Mouse (Mus musculus) layer of hippocampus, postnatal 10 days (tissue): Measurements from ENCODE around the gene Prrg3. TPM values are rescaled to one million over a fixed set of nuclear protein-coding genes. Genes with fewer than 3 reads are reported as not detected.
A peak's percentile ranks its signal among the peaks of the same experiment; 100 is the strongest.
"Not testable (repeated sequence)": the region's sequence is repeated elsewhere in the genome, so short reads cannot be mapped to it uniquely, and the experiment has no call there.

Experiments used
- DNase-seq, 2 experiments: peaks; one replicate each; pipeline ENCODE4 v3.0.0; 2021; ENCODE audit warnings: low spot score in 2 of 2
- long read RNA-seq: library from polyadenylated mRNA; stranded (forward); transcript quantifications from one replicate; pipeline ENCODE4 v2.0.0, GENCODE M21; 2023
- total RNA-seq, 2 experiments: library from RNA; stranded (reverse); gene quantifications; 2 replicates each; pipeline ENCODE4 v1.2.3; 2021

Gene Prrg3
- 10 to 100 TPM; 24.4 to 24.7 TPM for total RNA-seq
- long read RNA-seq, full-length matches to known transcripts: 3 of 7 reads
- long read RNA-seq, partial matches to known transcripts: 0 of 7 reads
- long read RNA-seq, other reads (novel, unspliced or antisense): 4 of 7 reads

- peak; percentile 33 to 52 for DNase-seq
Measured at GRCm38 (mm10) chrX:71962073-71963051, at the start of gene Prrg3. Prrg3 (plus strand) TSS chrX:71962624.

- DNase-seq: peak; percentile 45 to 56
Measured at GRCm38 (mm10) chrX:71946631-71947030, 15.8 kb upstream of the Prrg3 start.

DNA sequence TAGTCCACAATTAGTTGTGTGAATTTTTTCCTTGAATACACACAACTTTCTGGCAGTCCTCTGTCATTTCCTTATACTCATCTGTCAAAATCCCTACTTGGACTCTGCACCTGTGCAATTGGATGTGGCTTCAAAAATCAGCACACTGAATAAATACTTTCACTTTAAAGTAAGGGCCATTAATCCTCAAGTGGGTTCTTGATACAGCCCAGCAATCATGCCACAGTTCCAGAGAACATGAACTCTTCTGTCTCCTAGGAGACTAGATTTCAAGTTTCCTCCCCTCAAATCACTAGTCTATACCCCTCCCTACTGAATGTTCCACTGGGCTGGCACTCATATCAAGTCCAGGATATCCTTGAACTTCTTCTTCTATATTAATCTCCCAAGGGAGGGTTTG lies 4.1 kb upstream of the Prrg3 start:
- DNase-seq: no peak

DNA sequence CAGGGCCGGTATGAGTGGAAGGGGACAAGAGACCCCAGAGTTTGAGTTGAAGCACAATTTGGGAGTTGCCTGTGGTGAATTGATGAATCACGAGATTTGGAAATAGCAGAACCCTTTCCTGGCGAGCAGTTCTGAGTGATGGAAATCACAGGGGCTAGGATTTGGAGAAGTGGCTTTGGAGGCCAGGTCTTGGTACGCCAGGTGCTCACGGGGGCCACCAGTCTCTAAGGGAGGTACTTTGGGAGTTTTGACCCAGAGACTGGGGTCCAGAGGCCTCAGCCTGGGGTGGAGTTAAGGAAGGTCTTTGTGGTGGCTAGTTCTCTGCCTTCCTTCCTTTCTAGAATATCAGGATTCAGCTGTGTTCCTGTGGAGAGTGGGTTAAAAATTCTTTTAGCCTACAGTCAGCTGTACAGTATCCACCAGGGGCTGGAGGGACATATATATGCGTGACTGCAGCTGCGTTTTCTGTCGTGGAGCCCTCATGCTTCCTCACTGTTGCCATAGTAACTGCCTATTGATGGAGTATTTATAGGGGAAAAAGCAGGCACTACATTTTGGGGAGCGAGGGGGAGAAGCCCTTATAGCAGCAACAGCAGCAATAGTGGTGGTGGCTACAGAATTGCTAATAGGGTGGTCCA lies 970 bp downstream of the Prrg3 start:
- no peak for DNase-seq

GRCm38 (mm10) chrX:71968216-71968615 lies 5.8 kb downstream of the Prrg3 start:
- no peak for DNase-seq

GRCm38 (mm10) chrX:71968816-71969215 lies 6.4 kb downstream of the Prrg3 start:
- DNase-seq: no peak

DNA sequence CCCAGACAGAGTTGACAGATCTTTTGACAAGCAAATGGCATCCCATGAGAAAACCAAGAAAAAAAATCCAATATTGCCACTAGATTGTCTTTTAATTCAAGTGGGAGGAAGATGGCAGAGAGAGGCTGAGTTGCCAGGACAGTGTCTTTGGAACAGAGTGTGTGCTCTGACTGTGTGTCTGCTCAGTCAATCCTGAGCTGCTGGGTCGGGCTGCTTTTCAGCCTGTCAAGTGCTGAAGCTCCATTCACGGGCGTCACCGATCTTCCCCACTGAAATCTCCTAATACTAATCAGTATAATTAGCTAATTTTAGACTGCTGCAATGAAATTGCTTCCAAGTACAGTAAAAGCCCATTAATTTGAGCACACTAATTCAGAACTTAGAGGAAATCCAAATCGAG lies 8.9 kb downstream of the Prrg3 start:
- no peak for DNase-seq

DNA sequence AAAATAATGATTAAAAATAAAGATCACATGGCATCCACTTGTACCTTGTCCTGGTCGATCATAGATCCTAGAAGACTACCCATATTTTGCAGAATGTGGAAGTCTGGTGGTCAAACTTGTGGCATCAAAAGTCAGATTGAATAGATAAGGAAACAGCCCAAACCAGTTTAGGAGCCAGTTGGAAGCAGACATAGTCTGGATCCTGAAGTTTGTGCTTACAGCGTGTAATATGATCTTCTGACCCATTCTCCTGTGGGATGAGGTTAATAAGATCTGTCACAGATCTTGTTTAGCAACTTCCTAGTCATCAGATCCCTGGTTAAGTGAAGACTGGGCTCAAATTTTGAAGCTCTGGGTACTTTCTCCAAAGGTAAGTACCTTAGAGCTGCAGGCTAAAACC lies 10.3 kb downstream of the Prrg3 start, which contains the start of gene Fate1:
TSS of gene Fate1 (plus strand) at position 301 of the 400 bp plus-strand sequence.
- DNase-seq: no peak

GRCm38 (mm10) chrX:71977681-71978080 lies 15.3 kb downstream of the Prrg3 start:
- DNase-seq: not testable (repeated sequence)

GRCm38 (mm10) chrX:71980443-71980842 lies 18.0 kb downstream of the Prrg3 start:
- DNase-seq: no peak

- DNase-seq: no peak
Measured at GRCm38 (mm10) chrX:71981322-71981721, 18.9 kb downstream of the Prrg3 start.

DNA sequence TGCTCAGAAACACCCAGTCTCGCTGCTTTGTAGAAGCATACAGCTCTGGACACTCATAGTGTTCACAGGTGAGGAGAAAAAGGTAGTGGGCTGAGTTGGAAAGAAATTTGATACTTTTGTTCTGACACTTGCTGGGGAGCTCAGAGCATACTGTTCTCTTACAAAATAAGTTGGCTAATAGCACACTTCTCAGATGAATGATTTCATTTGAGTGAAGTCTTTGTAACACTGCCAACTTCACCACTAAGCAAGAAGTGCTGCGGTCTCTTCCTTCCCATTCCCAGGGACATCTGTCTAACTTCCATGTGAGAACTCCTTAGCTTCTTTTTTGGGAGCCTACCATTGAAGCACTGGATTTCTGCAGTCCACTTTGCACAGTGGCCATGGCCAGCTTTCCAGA lies 20.8 kb downstream of the Prrg3 start:
- DNase-seq: no peak

GRCm38 (mm10) chrX:71983775-71984174 lies 21.4 kb downstream of the Prrg3 start:
- no peak for DNase-seq

DNA sequence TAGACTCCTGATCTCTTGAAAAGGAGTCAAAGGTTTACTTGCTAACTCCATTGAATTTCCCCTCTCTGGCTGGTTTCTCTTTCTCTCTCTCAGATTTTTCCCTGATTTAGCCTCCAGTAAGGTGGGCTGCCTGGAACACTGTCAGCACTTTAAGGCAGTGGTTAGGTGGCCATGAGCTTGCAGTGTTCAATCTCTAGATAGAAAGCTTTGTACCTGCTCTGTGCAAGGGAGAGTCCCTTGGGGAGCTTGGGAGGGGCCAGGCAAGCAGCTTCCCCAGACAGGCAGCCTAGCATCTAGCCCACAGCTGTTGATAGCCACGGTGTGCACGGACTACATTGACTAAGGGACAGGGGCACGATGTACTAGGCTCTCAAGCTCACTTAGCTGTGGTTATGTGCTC lies 29.1 kb downstream of the Prrg3 start, which contains the start of gene Cnga2:
TSS of gene Cnga2 (plus strand) at position 301 of the 400 bp plus-strand sequence.
- no peak for DNase-seq

DNA sequence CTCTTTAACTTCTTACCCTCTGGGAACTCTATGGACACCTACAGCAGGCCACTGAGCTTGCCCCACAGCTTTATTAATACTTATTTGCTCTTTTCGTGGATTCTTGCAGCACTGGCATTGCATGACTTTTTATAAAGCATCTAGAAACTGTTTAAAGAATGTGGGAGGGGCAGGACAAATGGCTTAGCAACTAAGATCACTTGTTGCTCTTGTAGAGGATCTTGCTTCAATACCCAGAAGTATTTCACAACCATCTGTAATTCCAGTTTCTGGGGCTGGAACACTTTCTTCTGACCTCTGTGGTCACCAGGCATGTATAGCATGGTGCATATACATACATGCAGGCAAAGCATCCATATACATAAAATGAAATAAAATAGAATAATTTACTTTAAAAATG lies 33.5 kb downstream of the Prrg3 start:
- DNase-seq: no peak

DNA sequence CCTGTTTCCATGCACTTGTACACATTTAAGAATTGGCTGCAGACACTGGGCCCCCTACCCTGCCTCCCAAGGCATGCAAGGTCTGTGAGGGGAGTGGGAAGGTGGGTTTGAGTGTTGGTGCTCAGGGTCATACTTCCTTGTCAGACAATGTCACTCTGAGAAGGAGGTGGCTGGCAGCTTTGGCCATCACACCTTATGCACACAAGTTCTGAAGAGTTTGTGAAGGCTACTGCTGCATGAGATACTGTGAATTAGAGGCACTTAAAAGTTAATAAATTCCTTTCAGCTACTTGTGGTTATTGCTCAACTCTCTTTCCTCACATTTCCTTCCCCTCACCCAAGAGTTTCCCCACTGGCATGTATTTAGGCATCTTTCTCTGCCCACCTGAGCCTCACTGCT lies 47.5 kb downstream of the Prrg3 start:
- DNase-seq: no peak

DNA sequence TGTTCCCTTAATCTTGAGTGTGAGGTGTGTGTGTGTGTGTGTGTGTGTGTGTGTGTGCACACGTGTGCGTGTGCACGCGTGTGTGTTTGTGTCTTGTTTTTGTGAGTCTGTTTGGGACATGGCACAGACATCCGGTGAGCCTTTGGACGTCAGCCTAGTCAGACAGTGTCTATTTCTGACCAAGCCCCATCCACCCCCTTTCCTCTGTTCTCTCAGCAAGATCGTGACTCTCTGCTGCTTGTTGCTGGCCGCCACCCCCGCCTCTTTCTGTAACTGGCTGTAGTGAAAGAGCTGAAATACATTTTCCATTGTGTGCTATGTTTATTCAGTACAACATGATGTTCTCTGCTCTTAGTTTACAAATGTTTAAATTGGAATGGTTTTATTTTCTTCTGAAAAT lies 49.8 kb downstream of the Prrg3 start:
- no peak for DNase-seq

GRCm38 (mm10) chrX:72012804-72013203 lies 50.4 kb downstream of the Prrg3 start:
- peak; percentile 39 to 59 for DNase-seq

- DNase-seq: no peak
Measured at GRCm38 (mm10) chrX:72022241-72022640, 59.8 kb downstream of the Prrg3 start.
